9 mouse cellular contexts compared by ENCODE assay signal in the genomic region with DNA sequence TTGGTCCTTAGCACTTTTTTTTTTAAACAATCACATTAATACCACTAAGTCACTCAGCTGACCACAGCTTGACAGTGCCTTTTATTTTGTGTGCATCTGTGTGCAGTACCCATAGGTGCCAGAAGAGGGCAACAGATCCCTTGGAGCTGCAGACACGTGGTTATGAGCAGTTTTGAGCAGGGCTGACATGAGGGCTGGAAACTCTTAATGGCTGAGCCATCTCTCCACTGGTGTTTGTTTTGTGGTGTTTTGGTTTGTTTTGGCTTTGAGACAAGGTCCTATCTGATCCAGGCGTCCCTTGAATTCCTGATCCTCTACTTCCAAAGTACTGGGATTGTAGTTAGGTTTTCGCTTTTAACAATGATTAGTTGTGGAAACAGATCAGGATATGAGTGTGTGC. TPM values are rescaled to one million over a fixed set of nuclear protein-coding genes. Genes with fewer than 3 reads are reported as not detected.
DNase-seq lines count a peak whose midpoint lies in the region; ATAC-seq and TF ChIP-seq lines count a peak whose summit lies in the region.
"Had no signal": no experiment of that assay in that cellular context is flagged by ENCODE, and none has a peak within 500 bp of the region (broad histone marks: within the 10 kb centered on the region; RNA-seq: fewer than 3 reads in every experiment).

No protein-coding gene starts in this region.

- 69% methylated on average over 3 of the region's 3 CpGs for WGBS in thymus, adult 2 months
- WGBS in heart, embryonic 12.5 days: 51% methylated on average over 3 of the region's 3 CpGs

- TF ChIP-seq CTCF in gastrocnemius, adult 2 months (IDR thresholded peaks at IDR 0.05): peak; percentile 58
- TF ChIP-seq CTCF in thymus, adult 2 months (IDR thresholded peaks at IDR 0.05; ENCODE audit: borderline replicate concordance, control insufficient read depth, extremely low read depth, insufficient read depth, low read length, poor library complexity): no peak

- ATAC-seq in hematopoietic stem cell, adult 5-6 weeks (replicated peaks in 1 of 2; ENCODE audit: insufficient read depth in 1 of 2, low FRiP score in 2 of 2, low TSS enrichment in 1 of 2, low read depth in 1 of 2, poor library complexity in 2 of 2, severe bottlenecking in 2 of 2): peak; percentile 42 to 52; a peak in 2 of 4 replicates
- no peak for ATAC-seq in heart, embryonic 12.5 days (ENCODE audit: insufficient number of reproducible peaks, low FRiP score)

- H3K9me3 ChIP-seq in heart, embryonic 12.5 days (replicated peaks): no peaks in the 10 kb centered on the region

- H3K36me3 ChIP-seq in thymus, adult 2 months (ENCODE audit: control insufficient read depth, insufficient read depth, low read length): no peaks in the 10 kb centered on the region
- no peaks in the 10 kb centered on the region for H3K36me3 ChIP-seq in heart, embryonic 12.5 days
- H3K36me3 ChIP-seq: limb, embryonic 13.5 days had no signal

- intact Hi-C loops in gastrocnemius, adult 2 months (cut with DNase I): no loop called here

- DNase-seq in gastrocnemius, adult 2 months: no peak
- no peak for DNase-seq in gastrocnemius, postnatal 25 days
- DNase-seq in thymus, adult 2 months: peak; percentile 58
- DNase-seq in thymus, adult 18-20 months: no peak
- DNase-seq in naive thymus-derived CD4-positive, alpha-beta T cell, adult 2 months (ENCODE audit: low read depth): peak; percentile 69
- no peak for DNase-seq in layer of hippocampus, postnatal 25 days (ENCODE audit: extremely low spot score in 1 of 2, low spot score in 1 of 2)

- no peak overlapping the region for H3K4me3 ChIP-seq in gastrocnemius, adult 2 months
- no peak overlapping the region for H3K4me3 ChIP-seq in thymus, adult 2 months (ENCODE audit: control insufficient read depth, insufficient read depth, low read length)
- H3K4me3 ChIP-seq in heart, embryonic 12.5 days: no peak overlapping the region
- H3K4me3 ChIP-seq: limb, embryonic 13.5 days had no signal

- H3K4me1 ChIP-seq in thymus, adult 2 months (replicated peaks; ENCODE audit: control insufficient read depth, insufficient read depth, low read length): no peaks in the 10 kb centered on the region
- H3K4me1 ChIP-seq in heart, embryonic 12.5 days (replicated peaks): no peaks in the 10 kb centered on the region
- H3K4me1 ChIP-seq: limb, embryonic 13.5 days had no signal

- no peak overlapping the region for H3K4me2 ChIP-seq in heart, embryonic 12.5 days
- H3K4me2 ChIP-seq: limb, embryonic 13.5 days had no signal

- H3K9ac ChIP-seq in heart, embryonic 12.5 days: no peak overlapping the region
- H3K9ac ChIP-seq: limb, embryonic 13.5 days had no signal

- no peak overlapping the region for H3K27ac ChIP-seq in gastrocnemius, adult 2 months
- no peak overlapping the region for H3K27ac ChIP-seq in thymus, adult 2 months (ENCODE audit: control insufficient read depth, insufficient read depth, low read length)
- no peak overlapping the region for H3K27ac ChIP-seq in heart, embryonic 12.5 days (ENCODE audit: poor library complexity, severe bottlenecking)
- H3K27ac ChIP-seq: limb, embryonic 13.5 days had no signal

- TF ChIP-seq POLR2A in thymus, adult 2 months (IDR thresholded peaks at IDR 0.05; ENCODE audit: control insufficient read depth, extremely low read depth, insufficient read depth, low read length, poor library complexity): no peak

- no peaks in the 10 kb centered on the region for H3K27me3 ChIP-seq in thymus, adult 2 months (ENCODE audit: control insufficient read depth, insufficient read depth, low read length)
- no peaks in the 10 kb centered on the region for H3K27me3 ChIP-seq in heart, embryonic 12.5 days (replicated peaks)
- H3K27me3 ChIP-seq: limb, embryonic 13.5 days had no signal

RNA-seq across cellular contexts. Expression of a gene that starts 8.2 kb away (rescaled TPM):
- 1 to 10 TPM in 1 of 2 experiments, under 1 TPM in 1; 0.97 to 5.0 TPM for total RNA-seq in gastrocnemius, adult 2 months (2021)
- total RNA-seq in gastrocnemius, postnatal 25 days (2021): 10 to 100 TPM in 1 of 2 experiments, 1 to 10 TPM in 1; 1.1 to 67.8 TPM
- 103 and 116 TPM in 2 replicates for polyA plus RNA-seq in thymus, adult 2 months (2012; rRNA removed)
- not detected in 2 replicates for total RNA-seq in hematopoietic stem cell, adult 5-6 weeks (2017)
- not detected in 2 replicates for polyA plus RNA-seq in heart, embryonic 12.5 days (2016; fragmentation: Nextera tagmentation; extraction: Ambion mirVana)
- total RNA-seq in layer of hippocampus, postnatal 25 days (2021): not detected
- polyA plus RNA-seq: limb, embryonic 13.5 days had no signal

RNA-seq across cellular contexts. Expression of a gene that starts 8.3 kb away (rescaled TPM):
- total RNA-seq in gastrocnemius, adult 2 months (2021): 1 to 10 TPM; 7.7 to 8.3 TPM
- total RNA-seq in gastrocnemius, postnatal 25 days (2021): 1 to 10 TPM; 8.0 to 9.7 TPM
- polyA plus RNA-seq in thymus, adult 2 months (2012; rRNA removed): 81.6 and 94.5 TPM in 2 replicates
- 4.5 and 4.6 TPM in 2 replicates for total RNA-seq in hematopoietic stem cell, adult 5-6 weeks (2017)
- 15.2 and 16.0 TPM in 2 replicates for polyA plus RNA-seq in heart, embryonic 12.5 days (2016; fragmentation: Nextera tagmentation; extraction: Ambion mirVana)
- total RNA-seq in layer of hippocampus, postnatal 25 days (2021): 10 to 100 TPM; 32.7 to 32.9 TPM

RNA-seq across cellular contexts. Expression of a gene that starts 15.0 kb away (rescaled TPM):
- 10 to 100 TPM; 28.2 to 29.7 TPM for total RNA-seq in gastrocnemius, adult 2 months (2021)
- 10 to 100 TPM; 27.6 to 29.8 TPM for total RNA-seq in gastrocnemius, postnatal 25 days (2021)
- 69.6 and 75.5 TPM in 2 replicates for polyA plus RNA-seq in thymus, adult 2 months (2012; rRNA removed)
- 15.9 and 28.2 TPM in 2 replicates for total RNA-seq in hematopoietic stem cell, adult 5-6 weeks (2017)
- polyA plus RNA-seq in heart, embryonic 12.5 days (2016; fragmentation: Nextera tagmentation; extraction: Ambion mirVana): 58.5 and 61.1 TPM in 2 replicates
- total RNA-seq in layer of hippocampus, postnatal 25 days (2021): 10 to 100 TPM; 42.8 to 48.0 TPM

RNA-seq across cellular contexts. Expression of a gene that starts 30.9 kb away (rescaled TPM):
- total RNA-seq in gastrocnemius, adult 2 months (2021): under 1 TPM; 0.25 to 0.26 TPM
- under 1 TPM in 1 of 2 experiments, not detected in 1; 0.16 TPM for total RNA-seq in gastrocnemius, postnatal 25 days (2021)
- 22.8 and 32.5 TPM in 2 replicates for polyA plus RNA-seq in thymus, adult 2 months (2012; rRNA removed)
- 8.4 and 10.6 TPM in 2 replicates for total RNA-seq in hematopoietic stem cell, adult 5-6 weeks (2017)
- 0.94 and 1.3 TPM in 2 replicates for polyA plus RNA-seq in heart, embryonic 12.5 days (2016; fragmentation: Nextera tagmentation; extraction: Ambion mirVana)
- under 1 TPM; 0.22 to 0.52 TPM for total RNA-seq in layer of hippocampus, postnatal 25 days (2021)

RNA-seq across cellular contexts. Expression of a gene that starts 38.3 kb away (rescaled TPM):
- 1 to 10 TPM in 1 of 2 experiments, under 1 TPM in 1; 0.48 to 1.3 TPM for total RNA-seq in gastrocnemius, adult 2 months (2021)
- 1 to 10 TPM; 1.6 to 1.7 TPM for total RNA-seq in gastrocnemius, postnatal 25 days (2021)
- polyA plus RNA-seq in thymus, adult 2 months (2012; rRNA removed): 38.4 and 43.1 TPM in 2 replicates
- total RNA-seq in hematopoietic stem cell, adult 5-6 weeks (2017): 1.5 and 7.5 TPM in 2 replicates
- 1.6 and 2.5 TPM in 2 replicates for polyA plus RNA-seq in heart, embryonic 12.5 days (2016; fragmentation: Nextera tagmentation; extraction: Ambion mirVana)
- 10 to 100 TPM; 13.1 to 20.7 TPM for total RNA-seq in layer of hippocampus, postnatal 25 days (2021)

Comparison
In these comparisons a context has a peak if more than half of its experiments do, and no peak if none do; other contexts are left out.
1. DNase-seq: peak in thymus, adult 2 months (single experiment) and naive thymus-derived CD4-positive, alpha-beta T cell, adult 2 months (single experiment); none in gastrocnemius, adult 2 months (single experiment), gastrocnemius, postnatal 25 days (single experiment), thymus, adult 18-20 months (0 of 2) and layer of hippocampus, postnatal 25 days (0 of 2).